Mouse (Mus musculus) MEL-GATA-1-ER (cell line): ENCODE measurements around the gene Plau.

Experiments used
- DNase-seq: peaks from one replicate; pipeline ENCODE4 v3.0.0-alpha.2; 2012; ENCODE audit warnings: low read depth; ENCODE audit errors: extremely low read depth

The Plau gene

GRCm38 (mm10) chr14:20844671-20845576, 8.5 kb downstream of the Plau start:
- no peak for DNase-seq

GRCm38 (mm10) chr14:20845577-20846088, 9.2 kb downstream of the Plau start:
- no peak for DNase-seq

DNA sequence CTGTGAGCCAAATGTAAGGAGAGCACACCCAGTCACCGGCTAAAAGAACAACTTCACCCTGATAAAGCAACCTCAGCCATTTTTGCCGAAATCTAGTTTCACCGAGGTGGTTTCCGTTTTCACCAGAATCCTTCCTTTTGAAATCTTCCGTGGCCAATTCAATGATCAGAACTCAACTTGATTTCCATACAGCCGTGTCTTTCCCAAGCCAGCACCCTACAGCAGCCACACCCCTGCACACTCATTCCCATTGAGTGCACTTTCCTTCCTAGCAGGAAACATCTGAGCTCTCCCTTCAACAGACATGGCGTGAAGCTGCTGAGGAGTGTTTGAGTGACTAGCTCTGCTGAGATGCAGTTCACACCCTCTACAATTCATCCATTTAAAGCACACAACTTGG, 9.8 kb downstream of the Plau start:
- no peak for DNase-seq

DNA sequence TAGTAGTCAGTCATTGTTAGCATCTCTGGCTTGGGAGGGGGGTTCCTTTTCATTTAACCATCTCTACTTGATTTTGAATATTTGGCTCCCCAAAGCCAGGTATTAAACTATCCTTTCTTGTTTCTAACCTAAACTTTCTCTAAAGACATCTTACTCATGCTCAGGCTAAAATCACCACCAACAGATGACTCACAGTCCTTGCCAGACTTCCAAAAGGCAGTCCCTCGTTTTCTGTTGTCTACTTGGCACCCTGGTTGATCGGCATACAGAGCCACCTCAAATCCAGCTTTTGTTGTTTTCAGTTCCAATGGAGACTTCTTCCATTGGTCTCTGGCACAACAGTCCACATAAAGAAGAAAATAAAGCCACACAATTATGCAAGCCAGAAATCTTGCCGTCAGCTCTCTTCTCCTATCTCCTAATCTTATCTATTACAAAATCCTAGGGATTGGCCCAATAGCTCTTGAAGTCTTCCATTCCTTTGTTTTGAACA, 11.2 kb downstream of the Plau start:
- no peak for DNase-seq

DNA sequence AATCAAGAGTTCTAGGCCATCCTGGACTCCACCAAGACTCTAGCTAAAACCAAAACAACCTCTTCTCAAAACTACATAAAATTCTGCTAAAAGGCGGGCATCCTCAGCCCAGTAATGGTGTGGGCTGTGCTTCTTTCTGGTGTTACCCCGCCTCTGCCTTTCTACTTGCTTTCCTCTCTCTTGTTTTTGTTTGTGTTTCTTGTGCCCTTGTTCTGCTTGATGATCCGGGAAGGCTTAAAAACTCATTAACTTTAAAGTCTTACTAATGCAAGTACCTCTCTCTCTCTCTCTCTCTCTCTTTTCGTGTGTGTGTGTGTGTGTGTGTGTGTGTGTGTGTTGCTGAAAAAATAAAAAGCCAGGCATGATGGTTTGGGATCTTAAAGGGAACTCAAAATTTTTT, 13.3 kb downstream of the Plau start:
- no peak for DNase-seq

DNA sequence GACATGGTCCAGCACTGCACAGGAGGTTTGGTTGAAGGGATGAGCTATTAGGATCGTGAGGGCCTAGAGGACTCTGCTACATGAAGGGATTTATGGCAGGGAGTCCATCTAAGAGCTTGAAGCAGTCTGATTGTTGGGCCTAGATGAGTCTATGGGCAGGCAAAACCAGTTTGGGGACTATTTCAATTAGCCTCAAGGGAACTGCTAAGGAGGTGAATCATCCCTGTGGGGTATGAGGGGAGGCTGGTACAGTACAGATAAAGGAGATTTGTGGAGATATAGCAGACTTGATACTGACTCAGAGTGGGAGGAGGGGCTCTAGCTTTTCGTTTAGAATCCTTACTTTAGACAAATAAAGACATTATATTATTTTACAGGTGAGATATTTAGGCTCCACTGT, 14.0 kb downstream of the Plau start:
- DNase-seq = no peak

GRCm38 (mm10) chr14:20851776-20852175, 15.3 kb downstream of the Plau start:
- no peak for DNase-seq

GRCm38 (mm10) chr14:20861152-20861551, 24.7 kb downstream of the Plau start:
- DNase-seq = no peak

DNA sequence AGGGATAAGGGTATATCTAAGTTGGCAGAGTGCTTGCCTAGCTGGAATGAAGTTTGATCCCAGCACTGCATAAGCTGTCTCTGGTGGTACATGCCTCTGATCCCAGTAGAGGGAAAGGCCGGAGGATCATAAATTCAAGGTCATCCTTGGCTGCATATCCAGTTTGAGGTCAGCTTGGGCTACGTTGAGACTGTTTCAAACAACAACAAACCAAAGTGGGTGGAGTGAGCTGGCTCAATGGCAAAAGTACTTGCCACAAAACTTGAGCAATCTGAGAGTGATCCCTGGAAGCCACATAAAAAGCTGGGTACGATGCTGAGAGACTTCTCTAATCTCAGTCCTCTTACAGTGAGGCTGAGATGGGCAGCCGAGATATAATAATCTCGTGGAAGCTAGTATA, 25.1 kb downstream of the Plau start:
- DNase-seq = no peak

- DNase-seq = no peak
Observed at GRCm38 (mm10) chr14:20863306-20864065, 27.0 kb downstream of the Plau start.

DNA sequence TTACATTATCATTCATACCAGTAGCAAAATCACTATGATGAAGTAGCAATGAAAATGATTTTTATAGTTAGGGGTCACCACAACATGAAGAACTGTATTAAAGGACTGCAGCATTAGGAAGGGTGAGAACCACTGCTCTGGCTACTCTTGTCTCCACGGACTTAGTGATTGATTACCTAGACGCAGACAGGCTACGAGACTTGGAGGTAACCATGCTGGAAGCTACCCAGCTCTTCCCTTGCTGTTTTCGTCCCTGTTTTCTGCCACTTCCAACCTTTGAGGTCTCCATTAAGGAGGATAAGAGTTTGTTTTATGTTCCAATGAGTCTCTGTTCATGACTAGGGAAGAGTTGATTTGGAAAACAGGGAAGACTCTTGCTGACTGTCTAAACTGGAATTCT, 27.7 kb downstream of the Plau start:
- DNase-seq = no peak

DNA sequence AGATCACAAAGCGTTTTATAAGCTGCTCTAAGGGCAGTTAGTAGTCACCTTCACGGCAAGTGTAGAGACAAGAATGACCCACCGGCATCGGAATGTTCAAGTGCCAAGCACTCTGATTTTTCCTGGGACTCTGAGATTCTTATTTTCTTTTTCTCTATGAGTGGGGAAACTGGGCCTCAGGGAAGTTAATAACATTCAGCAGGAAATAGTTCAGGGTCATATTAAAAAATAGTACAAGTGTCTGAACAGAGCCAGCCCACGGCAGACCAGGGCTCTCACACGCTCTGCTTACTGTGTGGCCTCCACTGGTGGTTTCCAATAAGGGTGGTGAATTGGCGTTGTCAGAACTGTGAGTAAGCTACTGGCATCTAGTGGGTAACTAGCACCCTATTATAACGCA, 29.1 kb downstream of the Plau start:
- DNase-seq = no peak

GRCm38 (mm10) chr14:20866365-20866764, 29.9 kb downstream of the Plau start:
- no peak for DNase-seq

DNA sequence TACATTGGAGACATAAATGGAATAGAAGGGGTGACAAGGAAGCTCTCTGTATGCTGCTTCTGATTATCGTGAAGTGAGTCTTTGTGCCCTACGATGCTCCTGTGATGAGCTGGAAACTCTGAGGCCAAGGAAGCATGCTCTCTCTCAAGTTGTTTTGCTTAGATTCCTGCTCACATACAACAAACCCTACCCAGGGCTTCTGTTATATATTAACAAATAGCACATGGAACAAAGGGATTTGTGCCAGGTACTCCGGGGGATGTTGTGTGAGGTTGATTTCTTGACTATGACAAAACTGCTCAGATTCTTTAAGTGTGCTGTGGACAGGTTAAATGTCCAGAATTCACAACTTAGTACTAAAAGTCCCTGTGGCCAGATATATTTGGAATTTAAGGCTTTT, 33.6 kb downstream of the Plau start:
- DNase-seq = no peak

DNA sequence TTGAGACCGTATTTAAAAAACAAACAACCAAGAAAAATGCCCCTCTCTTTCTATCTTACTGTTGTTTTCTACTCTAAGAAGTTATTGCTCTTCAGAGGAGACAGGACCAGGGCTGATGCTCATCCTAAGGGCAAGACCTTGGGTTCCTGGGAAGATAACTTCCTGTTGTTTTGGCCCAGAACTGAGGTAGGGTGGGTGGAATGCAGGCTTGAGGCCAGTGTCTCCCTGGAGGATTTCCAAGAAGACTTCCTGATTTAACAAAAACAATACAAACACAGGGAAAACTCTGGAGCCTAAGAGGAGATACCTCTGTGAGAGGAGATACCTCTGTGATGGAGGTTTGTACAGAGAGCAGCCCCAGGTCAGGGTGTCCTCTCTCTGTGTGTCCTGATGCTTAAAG, 35.0 kb downstream of the Plau start:
- DNase-seq = no peak

- DNase-seq = peak; percentile 50
Observed at GRCm38 (mm10) chr14:20873307-20873706, 36.8 kb downstream of the Plau start.

DNA sequence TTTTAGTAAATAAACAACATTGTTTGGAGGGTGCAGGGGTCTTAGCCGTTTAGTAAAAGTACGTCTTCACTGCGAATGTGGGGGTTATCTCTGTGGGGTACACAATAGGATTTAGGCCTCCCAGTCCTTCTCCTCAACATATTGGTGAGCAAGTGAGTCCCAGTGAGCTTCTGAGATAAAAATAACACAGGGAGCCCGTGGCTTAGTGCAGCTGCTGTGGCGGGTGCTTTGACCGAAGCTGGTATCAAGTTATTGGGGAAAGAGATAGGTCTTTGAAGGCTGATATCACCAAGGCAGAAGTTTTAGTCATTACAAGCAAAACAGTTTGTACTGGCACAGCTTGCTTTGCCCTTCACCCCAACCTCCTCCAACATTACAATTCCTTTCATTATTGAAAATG, 37.5 kb downstream of the Plau start:
- no peak for DNase-seq

DNA sequence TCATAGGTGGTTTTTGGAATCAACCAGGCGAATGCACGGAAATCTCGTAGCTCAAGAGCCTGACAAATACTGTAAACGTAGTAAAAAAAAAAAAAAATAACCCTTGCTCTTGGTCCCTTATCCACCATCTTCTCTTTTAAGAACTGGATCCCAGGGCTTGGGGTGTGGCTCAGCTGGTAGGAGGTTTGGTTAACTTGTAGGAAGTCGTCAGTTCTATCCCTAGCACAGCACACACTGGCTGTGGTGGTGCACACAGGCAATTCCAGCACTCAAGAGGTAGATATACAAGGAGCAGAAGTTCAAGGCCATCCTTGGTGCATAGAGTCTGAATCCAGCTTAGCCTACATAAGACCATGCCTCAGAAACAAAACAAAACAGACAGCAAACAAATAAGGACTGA, 48.2 kb downstream of the Plau start:
- DNase-seq = peak; percentile 80

DNA sequence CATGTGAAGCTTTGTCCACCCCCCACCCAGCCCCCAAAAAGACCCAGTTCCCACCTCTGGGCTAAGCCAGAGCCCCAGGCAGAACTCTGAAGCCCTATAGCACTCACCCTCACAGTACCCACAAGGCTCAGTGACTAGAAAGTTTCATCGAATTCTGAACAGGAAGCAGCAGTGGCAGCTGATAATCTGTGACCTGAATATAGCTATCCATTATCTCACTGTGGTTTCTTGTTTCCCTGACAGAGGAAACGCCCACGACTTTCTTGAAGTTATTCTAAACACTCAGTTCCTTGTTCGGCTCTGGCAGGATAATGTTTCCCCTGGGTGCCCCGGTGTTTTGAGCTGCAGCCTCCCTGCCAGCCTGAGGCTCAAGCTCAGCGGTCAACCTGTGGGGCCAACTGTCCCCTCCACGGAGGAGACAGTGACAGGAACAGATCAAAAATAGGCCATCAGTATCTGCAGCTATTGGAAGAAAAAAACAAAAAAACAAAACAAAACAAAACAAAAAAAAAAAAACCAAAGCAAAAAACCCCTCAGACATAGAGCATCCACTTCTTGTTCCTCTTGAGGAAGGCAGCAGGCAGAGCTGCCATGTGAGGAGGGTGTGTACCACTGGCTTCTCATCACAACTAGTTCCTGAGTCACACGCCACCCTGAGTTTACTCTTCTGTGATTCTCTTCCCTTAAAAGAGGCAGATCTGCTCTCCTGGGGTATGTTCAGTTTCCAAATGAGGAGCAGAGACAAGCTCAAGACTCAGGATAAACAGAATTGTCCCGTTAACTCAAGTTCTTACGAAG, 48.8 kb downstream of the Plau start:
- DNase-seq = peak; percentile 98

DNA sequence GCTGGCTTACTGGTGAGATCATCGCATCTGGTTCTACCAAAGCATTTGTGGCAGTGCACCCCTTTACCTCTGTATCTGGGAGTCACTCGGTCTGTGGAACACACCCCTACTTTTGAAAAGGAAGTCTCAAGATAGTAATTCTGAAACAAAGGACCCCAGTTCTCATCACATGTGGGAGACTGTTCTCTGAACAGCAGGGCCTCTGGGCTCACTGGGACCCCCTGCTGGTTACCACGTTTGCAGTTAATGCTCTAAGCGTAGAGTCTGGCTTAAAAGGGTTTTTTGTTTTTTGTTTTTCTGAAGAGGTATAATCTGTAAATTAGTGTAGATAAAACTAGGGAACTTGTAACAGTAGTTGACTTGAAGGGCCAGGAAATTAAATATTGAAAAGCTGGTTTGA, 49.8 kb downstream of the Plau start:
- peak; percentile 64 for DNase-seq

- no peak for DNase-seq
Observed at GRCm38 (mm10) chr14:20887541-20888085, 51.2 kb downstream of the Plau start.
